15 mouse cellular contexts compared by ENCODE assay signal in the genomic region with DNA sequence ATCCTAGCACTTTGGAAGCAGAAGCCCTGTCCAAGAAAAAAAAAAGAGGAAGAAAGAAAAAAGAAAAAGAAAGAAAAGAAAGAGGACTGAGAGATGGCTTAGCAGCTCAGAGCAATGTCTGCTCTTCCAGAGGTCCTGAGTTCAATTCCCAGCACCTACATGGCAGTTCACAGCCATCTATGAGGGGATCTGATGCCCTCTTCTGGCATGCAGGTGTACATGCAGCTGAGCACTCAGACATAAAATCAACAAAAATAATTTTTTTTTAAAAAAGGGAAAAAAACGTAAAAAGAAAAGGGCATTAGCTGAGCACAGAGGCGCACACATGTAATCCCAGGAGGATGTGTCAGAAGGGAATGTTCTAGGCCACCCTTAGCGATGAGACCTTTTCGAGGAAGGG. TPM values are rescaled to one million over a fixed set of nuclear protein-coding genes. Genes with fewer than 3 reads are reported as not detected.
DNase-seq lines count a peak whose midpoint lies in the region; ATAC-seq and TF ChIP-seq lines count a peak whose summit lies in the region.
"Had no signal": no experiment of that assay in that cellular context is flagged by ENCODE, and none has a peak within 500 bp of the region (broad histone marks: within the 10 kb centered on the region; RNA-seq: fewer than 3 reads in every experiment).

No protein-coding gene starts in this region.

- H3K27me3 ChIP-seq in heart, adult 2 months (ENCODE audit: control insufficient read depth, insufficient read depth, low read length), result no peaks in the 10 kb centered on the region
- H3K27me3 ChIP-seq in liver, postnatal 0 days (ENCODE audit: insufficient read depth, low read length), result 0 out of 2 replicates have a peak, but pooled peaks cover 3% of the 10 kb centered on the region
- no peaks in the 10 kb centered on the region for H3K27me3 ChIP-seq in MEL (ENCODE audit: control insufficient read depth in 1 of 2, insufficient read depth in 2 of 2, low read length in 2 of 2)
- no peaks in the 10 kb centered on the region for H3K27me3 ChIP-seq in small intestine, adult 2 months (ENCODE audit: control insufficient read depth, insufficient read depth, low read length)
- H3K27me3 ChIP-seq: hindbrain, embryonic 15.5 days had no signal

- H3K4me3 ChIP-seq in heart, adult 2 months, result no peak overlapping the region
- no peak overlapping the region for H3K4me3 ChIP-seq in liver, postnatal 0 days (ENCODE audit: low read depth, low read length)
- H3K4me3 ChIP-seq in MEL (ENCODE audit: control insufficient read depth in 1 of 2, insufficient read depth in 1 of 2, low read depth in 2 of 2, low read length in 2 of 2), result no peak overlapping the region
- H3K4me3 ChIP-seq in small intestine, adult 2 months (ENCODE audit: low read depth, low read length), result no peak overlapping the region
- H3K4me3 ChIP-seq: hindbrain, embryonic 15.5 days had no signal

- no peaks in the 10 kb centered on the region for H3K79me2 ChIP-seq in heart, adult 2 months (replicated peaks; ENCODE audit: control insufficient read depth, insufficient read depth, low read length)
- H3K79me2 ChIP-seq in MEL (ENCODE audit: control insufficient read depth, insufficient read depth, low read length, poor library complexity), result peaks cover 11% of the 10 kb centered on the region

- no peak for ATAC-seq in liver, postnatal 0 days
- ATAC-seq: forebrain, embryonic 16.5 days had no signal

- no peak overlapping the region for H3K9ac ChIP-seq in heart, adult 2 months (ENCODE audit: low read depth, low read length)
- no peak overlapping the region for H3K9ac ChIP-seq in liver, postnatal 0 days (replicated peaks)
- no peak overlapping the region for H3K9ac ChIP-seq in MEL (ENCODE audit: control insufficient read depth, low read depth, low read length, poor library complexity, severe bottlenecking)
- H3K9ac ChIP-seq: hindbrain, embryonic 15.5 days had no signal

- DNase-seq in heart, adult 2 months, result no peak
- no peak for DNase-seq in heart, adult 18-20 months
- no peak for DNase-seq in liver, postnatal 0 days
- DNase-seq in liver, result no peak
- DNase-seq in MEL (ENCODE audit: low read depth, low spot score), result peak; percentile 68
- DNase-seq in urinary bladder, postnatal 36 days (ENCODE audit: low spot score in 2 of 2), result no peak
- no peak for DNase-seq in layer of hippocampus, postnatal 10 days (ENCODE audit: low spot score in 2 of 2)
- DNase-seq: adrenal gland, postnatal 25 days; cerebellum, postnatal 25 days; gastrocnemius, postnatal 36 days; layer of hippocampus, adult 9-11 months had no signal

- H3K9me3 ChIP-seq in liver, postnatal 0 days (ENCODE audit: low read length), result no peaks in the 10 kb centered on the region
- no peaks in the 10 kb centered on the region for H3K9me3 ChIP-seq in MEL (replicated peaks; ENCODE audit: insufficient read depth, low read length)
- H3K9me3 ChIP-seq: hindbrain, embryonic 15.5 days had no signal

- no peak for TF ChIP-seq EP300 in heart, adult 2 months (IDR thresholded peaks at IDR 0.05; ENCODE audit: insufficient read depth, low read depth, low read length)
- no peak for TF ChIP-seq EP300 in liver, postnatal 0 days (IDR thresholded peaks at IDR 0.05; ENCODE audit: low read depth)
- TF ChIP-seq EP300 in MEL (IDR thresholded peaks at IDR 0.05; ENCODE audit: low read depth in 1 of 2, low read length in 2 of 2), result no peak

- 83% methylated on average over 4 of the region's 4 CpGs for WGBS in heart, adult 2 months
- 79% methylated on average over 4 of the region's 4 CpGs for WGBS in liver, postnatal 0 days (ENCODE audit: insufficient replicate concordance)
- 92% methylated on average over 4 of the region's 4 CpGs for WGBS in small intestine, adult 2 months

- TF ChIP-seq POLR2A in heart, adult 2 months (IDR thresholded peaks at IDR 0.05; ENCODE audit: insufficient read depth, low read depth, low read length), result no peak
- TF ChIP-seq POLR2A in MEL (IDR thresholded peaks at IDR 0.05; ENCODE audit: control insufficient read depth in 1 of 2, insufficient read depth in 1 of 2, low read depth in 1 of 2, low read length in 2 of 2, poor library complexity in 1 of 2), result no peak
- TF ChIP-seq POLR2A in small intestine, adult 2 months (IDR thresholded peaks at IDR 0.05; ENCODE audit: low read depth, low read length), result no peak

- H3K4me2 ChIP-seq in liver, postnatal 0 days (ENCODE audit: low read depth, low read length), result no peak overlapping the region
- H3K4me2 ChIP-seq: hindbrain, embryonic 15.5 days had no signal

- TF ChIP-seq CTCF in heart, adult 2 months (IDR thresholded peaks at IDR 0.05), result peak; percentile 42
- peak; percentile 45 for TF ChIP-seq CTCF in liver, postnatal 0 days (IDR thresholded peaks at IDR 0.05; ENCODE audit: low read depth)
- TF ChIP-seq CTCF in MEL (IDR thresholded peaks at IDR 0.05 in 2 of 3, conservative IDR thresholded peaks at IDR 0.05 in 1 of 3; ENCODE audit: control insufficient read depth in 1 of 3, insufficient read depth in 1 of 3, low read depth in 2 of 3, low read length in 3 of 3, poor library complexity in 1 of 3, severe bottlenecking in 1 of 3), result peak; percentile 47 to 64 (median 49)
- TF ChIP-seq CTCF in small intestine, adult 2 months (IDR thresholded peaks at IDR 0.05; ENCODE audit: extremely low read depth, insufficient read length, insufficient replicate concordance, low read depth, low read length), result peak; percentile 8; the same call in 1 of the 2 replicates

- TF ChIP-seq RAD21 in MEL (IDR thresholded peaks at IDR 0.05; ENCODE audit: low read depth, low read length), result peak; percentile 53

- no peak overlapping the region for H3K27ac ChIP-seq in heart, adult 2 months
- H3K27ac ChIP-seq in liver, postnatal 0 days (ENCODE audit: low read depth), result no peak overlapping the region
- H3K27ac ChIP-seq in MEL (ENCODE audit: control insufficient read depth, low read depth, low read length), result no peak overlapping the region
- no peak overlapping the region for H3K27ac ChIP-seq in small intestine, adult 2 months (ENCODE audit: insufficient read depth, low read depth, low read length)
- H3K27ac ChIP-seq: hindbrain, embryonic 15.5 days had no signal

- no peaks in the 10 kb centered on the region for H3K36me3 ChIP-seq in heart, adult 2 months (ENCODE audit: control insufficient read depth, insufficient read depth, low read length)
- H3K36me3 ChIP-seq in liver, postnatal 0 days (replicated peaks; ENCODE audit: insufficient read depth, low read length), result no peaks in the 10 kb centered on the region; the same call in none of the 2 replicates
- H3K36me3 ChIP-seq in MEL (ENCODE audit: control insufficient read depth in 1 of 2, insufficient read depth in 2 of 2, low read length in 2 of 2), result peaks cover 4 to 19% of the 10 kb centered on the region in 2 experiments; a peak in 3 of 4 replicates
- no peaks in the 10 kb centered on the region for H3K36me3 ChIP-seq in small intestine, adult 2 months (ENCODE audit: control insufficient read depth, insufficient read depth, low read length)
- H3K36me3 ChIP-seq: hindbrain, embryonic 15.5 days had no signal

- intact Hi-C loops in heart, adult 2 months (cut with DNase I), result loop anchor here (5.0 kb wide), 2 partner anchors 45 to 60 kb away; partner anchors contain the start of genes G6pc3 and Lsm12

- peaks cover 1% of the 10 kb centered on the region; the same call in 1 of the 2 replicates for H3K4me1 ChIP-seq in heart, adult 2 months (ENCODE audit: control insufficient read depth, insufficient read depth, low read length)
- peaks cover 11% of the 10 kb centered on the region for H3K4me1 ChIP-seq in liver, postnatal 0 days (ENCODE audit: insufficient read depth)
- H3K4me1 ChIP-seq in MEL (ENCODE audit: control insufficient read depth in 1 of 2, insufficient read depth in 2 of 2, low read length in 2 of 2), result peaks cover 0 to 22% of the 10 kb centered on the region in 2 experiments
- peaks cover 4% of the 10 kb centered on the region for H3K4me1 ChIP-seq in small intestine, adult 2 months (ENCODE audit: control insufficient read depth, insufficient read depth, insufficient read length, low read length)

RNA-seq across cellular contexts. Expression of gene BC030867, which starts 1.8 kb away (rescaled TPM):
- under 1 TPM; 0.26 to 0.32 TPM for total RNA-seq in heart, adult 2 months (2021)
- 0.45 and 0.56 TPM in 2 replicates for polyA plus RNA-seq in heart, adult 2 months (2012; rRNA removed)
- total RNA-seq in heart, adult 18-20 months (2021), result under 1 TPM; 0.22 to 0.28 TPM
- polyA plus RNA-seq in liver, postnatal 0 days (2015; fragmentation: Nextera tagmentation; extraction: Ambion mirVana), result 4.7 and 4.9 TPM in 2 replicates
- total RNA-seq in MEL (2012; rRNA removed), result 19.5 and 20.0 TPM in 2 replicates
- 10 to 100 TPM; 36.2 to 51.7 TPM for polyA plus RNA-seq in MEL (2012; ENCODE audit: insufficient read depth in 1 of 2, insufficient read length in 2 of 2, low read depth in 1 of 2, low replicate concordance in 2 of 2, missing spikeins in 1 of 2)
- polyA plus RNA-seq in small intestine, adult 2 months (2012; rRNA removed), result 2.4 and 5.2 TPM in 2 replicates
- 1 to 10 TPM in 1 of 2 experiments, under 1 TPM in 1; 0.94 to 1.0 TPM for total RNA-seq in layer of hippocampus, postnatal 10 days (2021)
- total RNA-seq: gastrocnemius, postnatal 36 days; neutrophil, adult 5-6 weeks had no signal

RNA-seq across cellular contexts. Expression of gene Hdac5, which starts 16.9 kb away (rescaled TPM):
- 100 to 1,000 TPM; 113 to 137 TPM for total RNA-seq in heart, adult 2 months (2021)
- polyA plus RNA-seq in heart, adult 2 months (2012; rRNA removed), result 92.6 and 98.5 TPM in 2 replicates
- 100 to 1,000 TPM; 115 to 117 TPM for total RNA-seq in heart, adult 18-20 months (2021)
- 17.7 and 17.8 TPM in 2 replicates for polyA plus RNA-seq in liver, postnatal 0 days (2015; fragmentation: Nextera tagmentation; extraction: Ambion mirVana)
- 9.1 and 10.4 TPM in 2 replicates for total RNA-seq in MEL (2012; rRNA removed)
- polyA plus RNA-seq in MEL (2012; ENCODE audit: insufficient read depth in 1 of 2, insufficient read length in 2 of 2, low read depth in 1 of 2, low replicate concordance in 2 of 2, missing spikeins in 1 of 2), result 10 to 100 TPM in 1 of 2 experiments, not detected in 1; 29.3 TPM
- 82.5 and 102 TPM in 2 replicates for polyA plus RNA-seq in small intestine, adult 2 months (2012; rRNA removed)
- 100 to 1,000 TPM; 164 to 207 TPM for total RNA-seq in layer of hippocampus, postnatal 10 days (2021)

RNA-seq across cellular contexts. Expression of gene Asb16, which starts 21.7 kb away (rescaled TPM):
- 1 to 10 TPM in 1 of 2 experiments, under 1 TPM in 1; 0.89 to 1.1 TPM for total RNA-seq in heart, adult 2 months (2021)
- 0.70 and 0.74 TPM in 2 replicates for polyA plus RNA-seq in heart, adult 2 months (2012; rRNA removed)
- total RNA-seq in heart, adult 18-20 months (2021), result 1 to 10 TPM; 1.2 TPM
- not detected in 2 replicates for polyA plus RNA-seq in liver, postnatal 0 days (2015; fragmentation: Nextera tagmentation; extraction: Ambion mirVana)
- total RNA-seq in MEL (2012; rRNA removed), result 3.9 and 4.4 TPM in 2 replicates
- 1 to 10 TPM in 1 of 2 experiments, not detected in 1; 8.5 TPM for polyA plus RNA-seq in MEL (2012; ENCODE audit: insufficient read depth in 1 of 2, insufficient read length in 2 of 2, low read depth in 1 of 2, low replicate concordance in 2 of 2, missing spikeins in 1 of 2)
- polyA plus RNA-seq in small intestine, adult 2 months (2012; rRNA removed), result 0.29 and 1.8 TPM in 2 replicates
- under 1 TPM; 0.64 to 0.76 TPM for total RNA-seq in layer of hippocampus, postnatal 10 days (2021)
- total RNA-seq: neutrophil, adult 5-6 weeks had no signal
- polyA plus RNA-seq: forebrain, embryonic 16.5 days had no signal

RNA-seq across cellular contexts. Expression of gene Tmub2, which starts 37.9 kb away (rescaled TPM):
- 10 to 100 TPM; 22.9 to 26.2 TPM for total RNA-seq in heart, adult 2 months (2021)
- 32.8 and 43.2 TPM in 2 replicates for polyA plus RNA-seq in heart, adult 2 months (2012; rRNA removed)
- 10 to 100 TPM; 24.4 to 26.7 TPM for total RNA-seq in heart, adult 18-20 months (2021)
- 19.4 and 20.8 TPM in 2 replicates for polyA plus RNA-seq in liver, postnatal 0 days (2015; fragmentation: Nextera tagmentation; extraction: Ambion mirVana)
- total RNA-seq in MEL (2012; rRNA removed), result 27.0 and 29.3 TPM in 2 replicates
- 10 to 100 TPM in 1 of 2 experiments, not detected in 1; 40.5 TPM for polyA plus RNA-seq in MEL (2012; ENCODE audit: insufficient read depth in 1 of 2, insufficient read length in 2 of 2, low read depth in 1 of 2, low replicate concordance in 2 of 2, missing spikeins in 1 of 2)
- 29.4 and 60.2 TPM in 2 replicates for polyA plus RNA-seq in small intestine, adult 2 months (2012; rRNA removed)
- total RNA-seq in layer of hippocampus, postnatal 10 days (2021), result 10 to 100 TPM; 55.2 to 60.4 TPM

RNA-seq across cellular contexts. Expression of gene Atxn7l3, which starts 49.6 kb away (rescaled TPM):
- total RNA-seq in heart, adult 2 months (2021), result 10 to 100 TPM; 19.0 to 21.7 TPM
- 17.4 and 21.2 TPM in 2 replicates for polyA plus RNA-seq in heart, adult 2 months (2012; rRNA removed)
- total RNA-seq in heart, adult 18-20 months (2021), result 10 to 100 TPM; 19.2 to 22.6 TPM
- 4.5 and 4.6 TPM in 2 replicates for polyA plus RNA-seq in liver, postnatal 0 days (2015; fragmentation: Nextera tagmentation; extraction: Ambion mirVana)
- 40.5 and 46.7 TPM in 2 replicates for total RNA-seq in MEL (2012; rRNA removed)
- 10 to 100 TPM; 39.4 to 53.0 TPM for polyA plus RNA-seq in MEL (2012; ENCODE audit: insufficient read depth in 1 of 2, insufficient read length in 2 of 2, low read depth in 1 of 2, low replicate concordance in 2 of 2, missing spikeins in 1 of 2)
- polyA plus RNA-seq in small intestine, adult 2 months (2012; rRNA removed), result 15.1 and 30.2 TPM in 2 replicates
- total RNA-seq in layer of hippocampus, postnatal 10 days (2021), result 100 to 1,000 TPM; 146 to 150 TPM

Comparison
In these comparisons a context has a peak if more than half of its experiments do, and no peak if none do; other contexts are left out.
1. RNA of gene BC030867, which starts 1.8 kb away (total RNA-seq): 19.5 to 20.0 TPM in MEL; 0.94 to 1.0 TPM in layer of hippocampus, postnatal 10 days, 0.26 to 0.32 TPM in heart, adult 2 months and 0.22 to 0.28 TPM in heart, adult 18-20 months; every median in the first group is over 10 times any median in the second.
2. RNA of gene Hdac5, which starts 16.9 kb away (total RNA-seq): 164 to 207 TPM in layer of hippocampus, postnatal 10 days, 113 to 137 TPM in heart, adult 2 months and 115 to 117 TPM in heart, adult 18-20 months; 9.1 to 10.4 TPM in MEL; every median in the first group is over 10 times any median in the second.
3. Peak in every context shown above with its lines, with median percentiles within 50 percentile points of each other: CTCF ChIP-seq.